Mouse (Mus musculus) cerebral cortex, adult 2 months (tissue): ENCODE data around the gene Bhlhe41.

Experiments
- WGBS: fragments of 180-500 bp; shearing (Covaris S2); methylation state at CpG from one replicate; pipeline ENCODE4 v1.1.7; 2018; 5-methylcytosine and 5-hydroxymethylcytosine counted together

The Bhlhe41 gene

DNA sequence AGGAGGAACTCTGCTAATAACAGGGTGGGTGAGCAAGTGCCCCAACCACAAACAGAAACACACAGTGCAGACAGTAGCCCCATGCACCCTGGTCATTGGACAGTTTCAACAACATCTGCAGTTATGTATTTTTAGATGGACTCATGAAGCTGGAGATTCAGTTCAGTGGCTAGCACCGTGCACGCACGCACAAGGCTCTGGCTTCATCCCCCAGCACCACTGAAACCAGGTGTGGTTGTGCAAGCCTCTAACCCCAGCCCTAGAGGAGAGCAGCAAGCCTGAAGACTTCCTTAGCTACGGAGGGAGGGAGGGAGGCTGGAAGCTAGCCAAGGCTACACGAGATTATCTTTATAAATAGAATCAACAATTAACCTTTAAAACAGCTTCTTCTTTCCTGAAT, 19.7 kb downstream of the Bhlhe41 start:
- WGBS = 64% methylated on average over 5 of the region's 5 CpGs

DNA sequence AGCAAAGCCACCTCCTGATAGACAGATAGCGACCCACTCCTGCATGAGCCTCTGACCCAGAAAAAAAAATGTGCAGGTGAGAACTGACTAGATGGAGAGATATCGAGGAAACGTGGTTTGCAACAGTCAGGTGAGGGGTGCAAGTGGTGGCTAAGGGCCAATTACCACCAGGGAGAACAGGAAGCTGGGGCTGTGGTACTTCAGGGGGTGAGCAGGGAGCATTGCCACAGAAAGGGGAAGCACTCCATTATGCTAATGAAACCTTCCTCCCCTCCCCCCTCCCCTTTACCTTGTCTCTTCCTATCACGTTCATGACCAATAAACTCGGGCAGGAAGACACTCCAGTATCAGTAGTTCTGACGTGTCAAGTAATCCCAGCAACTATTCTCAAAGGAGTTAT, 30.0 kb downstream of the Bhlhe41 start:
- 83% methylated on average over 6 of the region's 6 CpGs for WGBS

- 55% methylated on average over 8 of the region's 8 CpGs for WGBS
Measured at GRCm38 (mm10) chr6:145832927-145833326, 32.4 kb downstream of the Bhlhe41 start.

GRCm38 (mm10) chr6:145830617-145831016, 34.7 kb downstream of the Bhlhe41 start:
- 24% methylated on average over 9 of the region's 9 CpGs for WGBS

- 10% methylated on average over 8 of the region's 8 CpGs for WGBS
Measured at GRCm38 (mm10) chr6:145830117-145830516, 35.2 kb downstream of the Bhlhe41 start.

- 89% methylated on average over 16 of the region's 16 CpGs for WGBS
Measured at GRCm38 (mm10) chr6:145829062-145829835, 36.1 kb downstream of the Bhlhe41 start.

- WGBS = 97% methylated on average over 4 of the region's 4 CpGs
Measured at GRCm38 (mm10) chr6:145826305-145826704, 39.1 kb downstream of the Bhlhe41 start.

GRCm38 (mm10) chr6:145823588-145824234, 41.6 kb downstream of the Bhlhe41 start:
- WGBS = 67% methylated on average over 5 of the region's 5 CpGs

DNA sequence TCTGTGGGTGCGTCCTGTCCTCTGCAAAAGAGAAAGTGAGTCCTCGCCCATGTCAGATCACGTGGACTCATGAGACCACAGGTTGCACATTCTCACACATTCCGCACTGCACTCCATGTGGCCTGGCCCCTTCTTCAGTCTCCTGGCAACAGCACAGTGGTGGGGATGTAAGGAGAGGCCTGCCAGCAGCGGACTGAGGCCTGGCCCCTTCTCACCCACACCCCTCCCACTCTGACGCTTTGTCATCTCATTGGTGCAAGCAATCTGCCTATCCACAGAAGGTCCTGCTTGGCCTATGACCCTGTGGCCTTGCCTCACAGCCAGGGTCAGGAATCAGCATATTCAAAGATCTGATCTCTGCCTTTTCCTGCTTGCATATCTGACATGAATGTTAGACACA, 42.3 kb downstream of the Bhlhe41 start:
- WGBS = 73% methylated on average over 6 of the region's 6 CpGs

- 82% methylated on average over 5 of the region's 5 CpGs for WGBS
Measured at GRCm38 (mm10) chr6:145822218-145822617, 43.1 kb downstream of the Bhlhe41 start.

DNA sequence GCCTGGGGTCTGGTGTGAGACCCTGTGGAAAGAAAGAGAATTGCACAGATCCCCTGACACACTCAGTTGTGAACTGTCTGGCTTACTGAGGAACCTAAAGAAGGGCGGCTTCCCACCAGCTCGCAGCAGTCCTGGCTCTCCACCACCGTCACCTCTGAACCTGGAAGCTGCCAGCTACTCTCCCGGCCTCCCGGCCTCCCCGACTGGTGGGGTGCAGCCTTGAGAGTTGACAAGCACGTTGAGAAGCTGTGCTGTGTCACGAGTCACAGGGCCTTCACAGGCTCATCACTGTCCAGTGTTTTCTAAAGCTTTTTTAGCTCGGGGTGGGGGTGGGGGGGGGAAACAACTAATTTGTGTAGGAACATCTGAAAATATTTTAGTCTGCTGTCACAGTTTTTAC, 46.2 kb downstream of the Bhlhe41 start:
- WGBS = 89% methylated on average over 9 of the region's 9 CpGs

DNA sequence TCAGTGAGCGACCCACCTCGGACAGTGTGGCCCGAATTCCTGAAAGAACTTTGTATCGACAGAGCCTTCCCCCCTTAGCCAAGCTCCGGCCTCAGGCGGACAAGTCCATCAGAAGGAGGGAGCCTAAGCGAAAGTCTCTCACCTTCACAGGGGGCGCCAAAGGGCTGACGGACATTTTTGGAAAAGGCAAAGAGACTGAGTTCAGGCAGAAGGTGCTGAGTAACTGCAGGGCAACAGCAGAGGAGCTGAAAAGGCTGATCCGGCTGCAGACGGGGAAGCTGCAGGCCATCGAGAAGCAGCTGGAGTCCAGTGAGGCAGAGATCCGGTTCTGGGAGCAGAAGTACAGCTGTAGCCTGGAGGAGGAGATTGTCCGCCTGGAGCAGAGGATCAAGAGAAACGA, 50.2 kb downstream of the Bhlhe41 start:
- 76% methylated on average over 15 of the region's 15 CpGs for WGBS

GRCm38 (mm10) chr6:145811174-145811573, 54.2 kb downstream of the Bhlhe41 start:
- 95% methylated on average over 1 of the region's 1 CpGs for WGBS

- 65% methylated on average over 6 of the region's 6 CpGs for WGBS
Measured at GRCm38 (mm10) chr6:145810015-145810414, 55.3 kb downstream of the Bhlhe41 start.

GRCm38 (mm10) chr6:145809566-145809965, 55.8 kb downstream of the Bhlhe41 start:
- WGBS = 84% methylated on average over 7 of the region's 7 CpGs
